Comparison of ENCODE assay signal across 8 mouse cellular contexts in the genomic region with DNA sequence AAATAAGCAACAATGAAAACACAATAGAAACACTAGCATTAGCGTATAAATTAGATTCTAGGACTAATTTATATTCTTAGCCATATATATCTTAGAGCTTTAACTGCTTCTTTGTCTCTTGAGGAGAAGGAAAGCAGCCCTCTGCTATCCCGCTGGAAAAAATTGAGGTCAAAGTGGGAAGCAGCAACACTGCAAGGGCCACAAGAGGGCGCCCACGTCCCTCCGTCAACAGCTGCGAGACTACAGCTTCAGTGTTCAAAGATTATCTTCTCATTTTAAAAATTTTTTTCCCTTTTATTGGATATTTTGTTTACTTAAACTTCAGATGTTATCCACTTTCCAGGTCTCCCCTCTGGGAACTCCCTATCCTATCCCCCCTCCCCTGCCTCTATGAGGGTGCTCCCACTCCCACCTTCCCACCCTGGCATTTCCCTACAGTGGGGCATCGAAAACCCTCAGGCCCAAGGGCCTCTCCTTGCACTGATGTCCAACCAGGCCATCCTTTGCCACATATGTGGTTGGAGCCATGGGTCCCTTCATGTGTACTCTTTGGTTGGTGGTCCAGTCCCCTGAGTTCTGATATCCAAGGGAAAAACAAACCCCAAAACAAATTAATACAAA. TPM values are rescaled to one million over a fixed set of nuclear protein-coding genes. Genes with fewer than 3 reads are reported as not detected.
A peak's percentile ranks its signal among the peaks of the same experiment; 100 is the strongest.
DNase-seq lines count a peak whose midpoint lies in the region; ATAC-seq and TF ChIP-seq lines count a peak whose summit lies in the region.

No protein-coding gene starts in this region.

- no peak overlapping the region for H3K9ac ChIP-seq in intestine, embryonic 14.5 days (ENCODE audit: low read length)
- H3K9ac ChIP-seq in intestine, embryonic 15.5 days = no peak overlapping the region
- no peak overlapping the region for H3K9ac ChIP-seq in forebrain, embryonic 11.5 days (ENCODE audit: low read length)
- H3K9ac ChIP-seq in hindbrain, embryonic 16.5 days (ENCODE audit: low read depth, low read length) = no peak overlapping the region

- peaks cover 3% of the 10 kb centered on the region; the same call in 1 of the 2 replicates for H3K4me1 ChIP-seq in intestine, embryonic 14.5 days (replicated peaks; ENCODE audit: control insufficient read depth, insufficient read depth, low read length)
- 0 out of 2 replicates have a peak, but pooled peaks cover 4% of the 10 kb centered on the region for H3K4me1 ChIP-seq in intestine, embryonic 15.5 days (replicated peaks)
- no peaks in the 10 kb centered on the region for H3K4me1 ChIP-seq in forebrain, embryonic 11.5 days (replicated peaks; ENCODE audit: control insufficient read depth, insufficient read depth, low read length)
- peaks cover 2% of the 10 kb centered on the region; the same call in 1 of the 2 replicates for H3K4me1 ChIP-seq in hindbrain, embryonic 16.5 days (ENCODE audit: control insufficient read depth, insufficient read depth, low read depth, low read length)
- H3K4me1 ChIP-seq in testis, adult 2 months (ENCODE audit: control insufficient read depth, insufficient read depth, low read length) = no peaks in the 10 kb centered on the region; the same call in 1 of the 2 replicates

- WGBS in intestine, embryonic 14.5 days = 16% methylated on average over 7 of the region's 7 CpGs
- 14% methylated on average over 7 of the region's 7 CpGs for WGBS in intestine, embryonic 15.5 days
- 13% methylated on average over 7 of the region's 7 CpGs for WGBS in forebrain, embryonic 11.5 days
- 12% methylated on average over 7 of the region's 7 CpGs for WGBS in hindbrain, embryonic 16.5 days

- no peak; the same call in 1 of the 2 replicates for ATAC-seq in intestine, embryonic 14.5 days (replicated peaks; ENCODE audit: low FRiP score, low TSS enrichment, low read depth)
- no peak; the same call in 1 of the 2 replicates for ATAC-seq in intestine, embryonic 15.5 days
- peak; percentile 44 for ATAC-seq in forebrain, embryonic 11.5 days (replicated peaks; ENCODE audit: low FRiP score)
- ATAC-seq in hindbrain, embryonic 16.5 days = peak; percentile 7; the same call in 1 of the 2 replicates
- peak; percentile 56; the same call in 1 of the 2 replicates for ATAC-seq in monocyte, adult 5-6 weeks (replicated peaks; ENCODE audit: insufficient number of reproducible peaks, low FRiP score, low TSS enrichment, poor library complexity, severe bottlenecking)

- no peaks in the 10 kb centered on the region for H3K9me3 ChIP-seq in intestine, embryonic 14.5 days (ENCODE audit: control insufficient read depth, low read length)
- no peaks in the 10 kb centered on the region for H3K9me3 ChIP-seq in intestine, embryonic 15.5 days
- no peaks in the 10 kb centered on the region for H3K9me3 ChIP-seq in forebrain, embryonic 11.5 days (ENCODE audit: control insufficient read depth, low read length)
- no peaks in the 10 kb centered on the region for H3K9me3 ChIP-seq in hindbrain, embryonic 16.5 days (ENCODE audit: control insufficient read depth, low read length)

- H3K36me3 ChIP-seq in intestine, embryonic 14.5 days (ENCODE audit: control insufficient read depth, insufficient read depth, low read length) = no peaks in the 10 kb centered on the region
- H3K36me3 ChIP-seq in intestine, embryonic 15.5 days = no peaks in the 10 kb centered on the region
- no peaks in the 10 kb centered on the region for H3K36me3 ChIP-seq in forebrain, embryonic 11.5 days (ENCODE audit: control insufficient read depth, insufficient read depth, low read length)
- no peaks in the 10 kb centered on the region; the same call in 1 of the 2 replicates for H3K36me3 ChIP-seq in hindbrain, embryonic 16.5 days (ENCODE audit: control insufficient read depth, insufficient read depth, low read length)
- H3K36me3 ChIP-seq in testis, adult 2 months (ENCODE audit: control insufficient read depth, insufficient read depth, low read length) = no peaks in the 10 kb centered on the region

- no peak overlapping the region for H3K27ac ChIP-seq in intestine, embryonic 14.5 days (ENCODE audit: low read depth)
- no peak overlapping the region for H3K27ac ChIP-seq in intestine, embryonic 15.5 days
- no peak overlapping the region for H3K27ac ChIP-seq in forebrain, embryonic 11.5 days (ENCODE audit: low read depth, low read length)
- no peak overlapping the region for H3K27ac ChIP-seq in hindbrain, embryonic 16.5 days (ENCODE audit: low read depth, low read length)
- no peak overlapping the region for H3K27ac ChIP-seq in testis, adult 2 months (ENCODE audit: control insufficient read depth, insufficient read depth, low read depth, low read length)

- DNase-seq in intestine, embryonic 14.5 days (ENCODE audit: low spot score) = peak; percentile 92
- DNase-seq in brain, embryonic 18.5 days (ENCODE audit: low read depth, low spot score) = peak; percentile 30
- peak; percentile 85 for DNase-seq in forebrain, embryonic 11.5 days (ENCODE audit: low spot score)
- DNase-seq in left cerebral cortex, postnatal 4 days = peak; percentile 86

- H3K4me2 ChIP-seq in intestine, embryonic 14.5 days (ENCODE audit: low read length) = no peak overlapping the region
- no peak overlapping the region for H3K4me2 ChIP-seq in intestine, embryonic 15.5 days (replicated peaks)
- H3K4me2 ChIP-seq in forebrain, embryonic 11.5 days (ENCODE audit: low read depth, low read length, severe bottlenecking) = no peak overlapping the region
- no peak overlapping the region for H3K4me2 ChIP-seq in hindbrain, embryonic 16.5 days (ENCODE audit: low read length)

- intact Hi-C loops in left cerebral cortex, postnatal 4 days (cut with DNase I) = loop anchor here (2.0 kb wide), 1 partner anchor 195 kb away; no protein-coding TSS in a partner anchor

- TF ChIP-seq POLR2A in testis, adult 2 months (IDR thresholded peaks at IDR 0.05; ENCODE audit: control insufficient read depth, low read depth, low read length) = no peak

- TF ChIP-seq CTCF in testis, adult 2 months (IDR thresholded peaks at IDR 0.05; ENCODE audit: control insufficient read depth, insufficient read depth, insufficient replicate concordance, low read depth, low read length) = peak; percentile 71; the same call in 1 of the 2 replicates

- no peak overlapping the region for H3K4me3 ChIP-seq in intestine, embryonic 14.5 days (ENCODE audit: low read depth, low read length)
- no peak overlapping the region for H3K4me3 ChIP-seq in intestine, embryonic 15.5 days (replicated peaks)
- H3K4me3 ChIP-seq in forebrain, embryonic 11.5 days (ENCODE audit: low read depth, low read length) = no peak overlapping the region
- no peak overlapping the region for H3K4me3 ChIP-seq in hindbrain, embryonic 16.5 days (ENCODE audit: low read length)
- H3K4me3 ChIP-seq in testis, adult 2 months (ENCODE audit: control insufficient read depth, low read depth, low read length) = no peak overlapping the region

- H3K27me3 ChIP-seq in intestine, embryonic 14.5 days (replicated peaks; ENCODE audit: control insufficient read depth, insufficient read depth, low read length) = no peaks in the 10 kb centered on the region
- no peaks in the 10 kb centered on the region for H3K27me3 ChIP-seq in intestine, embryonic 15.5 days (replicated peaks)
- no peaks in the 10 kb centered on the region for H3K27me3 ChIP-seq in forebrain, embryonic 11.5 days (ENCODE audit: control insufficient read depth, insufficient read depth, low read length)
- no peaks in the 10 kb centered on the region for H3K27me3 ChIP-seq in hindbrain, embryonic 16.5 days (replicated peaks; ENCODE audit: control insufficient read depth, insufficient read depth, low read length)
- H3K27me3 ChIP-seq in testis, adult 2 months (ENCODE audit: control insufficient read depth, insufficient read depth, low read length) = no peaks in the 10 kb centered on the region

RNA-seq across cellular contexts. Expression of gene Arfgap2, which starts 21.2 kb away (rescaled TPM):
- 72.4 and 73.8 TPM in 2 replicates for polyA plus RNA-seq in intestine, embryonic 14.5 days (2014; fragmentation: Nextera tagmentation; extraction: Ambion mirVana)
- 72.0 and 75.6 TPM in 2 replicates for polyA plus RNA-seq in intestine, embryonic 15.5 days (2015; fragmentation: Nextera tagmentation; extraction: Ambion mirVana)
- 84.0 and 89.1 TPM in 2 replicates for polyA plus RNA-seq in forebrain, embryonic 11.5 days (2014; fragmentation: Nextera tagmentation; extraction: Ambion mirVana)
- polyA plus RNA-seq in hindbrain, embryonic 16.5 days (2015; fragmentation: Nextera tagmentation; extraction: Ambion mirVana) = 61.2 and 67.7 TPM in 2 replicates
- total RNA-seq in left cerebral cortex, postnatal 4 days (2021) = 10 to 100 TPM; 53.9 to 59.8 TPM
- 34.0 to 45.8 TPM (median 35.3 TPM) in 3 replicates for total RNA-seq in monocyte, adult 5-6 weeks (2017)
- 29.1 and 34.6 TPM in 2 replicates for polyA plus RNA-seq in testis, adult 2 months (2012; rRNA removed)

RNA-seq across cellular contexts. Expression of gene Pacsin3, which starts 30.2 kb away (rescaled TPM):
- polyA plus RNA-seq in intestine, embryonic 14.5 days (2014; fragmentation: Nextera tagmentation; extraction: Ambion mirVana) = 25.1 and 25.5 TPM in 2 replicates
- polyA plus RNA-seq in intestine, embryonic 15.5 days (2015; fragmentation: Nextera tagmentation; extraction: Ambion mirVana) = 21.3 and 22.3 TPM in 2 replicates
- polyA plus RNA-seq in forebrain, embryonic 11.5 days (2014; fragmentation: Nextera tagmentation; extraction: Ambion mirVana) = 28.9 and 34.8 TPM in 2 replicates
- polyA plus RNA-seq in hindbrain, embryonic 16.5 days (2015; fragmentation: Nextera tagmentation; extraction: Ambion mirVana) = 21.8 and 24.5 TPM in 2 replicates
- total RNA-seq in left cerebral cortex, postnatal 4 days (2021) = 10 to 100 TPM; 15.3 to 22.4 TPM
- total RNA-seq in monocyte, adult 5-6 weeks (2017) = 0.53 TPM in 1 of 3 replicates, not detected in the others
- polyA plus RNA-seq in testis, adult 2 months (2012; rRNA removed) = 3.9 and 5.7 TPM in 2 replicates

RNA-seq across cellular contexts. Expression of gene Ddb2, which starts 49.2 kb away (rescaled TPM):
- 16.3 and 22.2 TPM in 2 replicates for polyA plus RNA-seq in intestine, embryonic 14.5 days (2014; fragmentation: Nextera tagmentation; extraction: Ambion mirVana)
- polyA plus RNA-seq in intestine, embryonic 15.5 days (2015; fragmentation: Nextera tagmentation; extraction: Ambion mirVana) = 14.8 and 17.4 TPM in 2 replicates
- polyA plus RNA-seq in forebrain, embryonic 11.5 days (2014; fragmentation: Nextera tagmentation; extraction: Ambion mirVana) = 9.9 and 10.8 TPM in 2 replicates
- 16.1 and 17.4 TPM in 2 replicates for polyA plus RNA-seq in hindbrain, embryonic 16.5 days (2015; fragmentation: Nextera tagmentation; extraction: Ambion mirVana)
- 10 to 100 TPM; 12.3 to 12.8 TPM for total RNA-seq in left cerebral cortex, postnatal 4 days (2021)
- 8.5 to 15.4 TPM (median 8.8 TPM) in 3 replicates for total RNA-seq in monocyte, adult 5-6 weeks (2017)
- polyA plus RNA-seq in testis, adult 2 months (2012; rRNA removed) = 13.2 and 13.7 TPM in 2 replicates

Comparison
In these comparisons a context has a peak if more than half of its experiments do, and no peak if none do; other contexts are left out.
1. ATAC-seq: peak in forebrain, embryonic 11.5 days (single experiment), hindbrain, embryonic 16.5 days (single experiment) and monocyte, adult 5-6 weeks (single experiment); none in intestine, embryonic 14.5 days (single experiment) and intestine, embryonic 15.5 days (single experiment).
2. DNase-seq: peak in every context shown above with its lines; median percentile 92 in intestine, embryonic 14.5 days; 86 in left cerebral cortex, postnatal 4 days; 85 in forebrain, embryonic 11.5 days; 30 in brain, embryonic 18.5 days.